In the genomic region with DNA sequence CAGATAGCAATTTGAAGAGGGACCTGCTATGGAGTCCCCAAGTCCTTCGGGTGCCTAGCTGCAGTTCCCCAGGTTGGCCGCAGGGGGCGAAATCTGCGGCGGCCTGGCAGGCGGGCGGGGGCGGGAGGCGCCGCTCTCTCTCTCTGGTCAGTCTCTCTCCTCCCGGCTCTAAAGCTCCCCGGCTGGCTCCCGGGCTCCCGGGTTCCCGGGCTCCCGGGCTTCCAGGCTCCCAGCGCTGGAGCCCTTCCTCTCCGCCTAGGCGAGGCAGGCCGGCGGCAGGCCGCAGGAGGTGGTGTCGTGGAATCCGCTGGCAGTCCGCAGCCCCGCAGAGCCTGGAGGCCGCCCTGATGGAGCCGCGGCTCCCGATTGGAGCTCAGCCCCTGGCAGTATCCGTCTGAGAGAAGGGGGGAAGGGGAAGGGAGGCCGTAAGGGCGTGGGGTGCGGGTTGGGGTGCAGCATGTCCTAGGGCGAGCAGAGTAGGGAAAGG, we compare ENCODE assay signal across 7 mouse cellular contexts. TPM values are rescaled to one million over a fixed set of nuclear protein-coding genes. Genes with fewer than 3 reads are reported as not detected.
DNase-seq lines count a peak whose midpoint lies in the region; ATAC-seq lines count a peak whose summit lies in the region.

Gene Ocrl, plus strand, starts transcription at position 82 of the 487 bp plus-strand sequence.

- no peaks in the 10 kb centered on the region for H3K9me3 ChIP-seq in embryonic facial prominence, embryonic 10.5 days
- H3K9me3 ChIP-seq in intestine, embryonic 16.5 days (ENCODE audit: control insufficient read depth, low read length), result no peaks in the 10 kb centered on the region

- intact Hi-C loops in left cerebral cortex, postnatal 36 days (cut with DNase I), result no loop called here

- peak within 1 kb of the TSS; percentile 75 for H3K4me2 ChIP-seq in intestine, embryonic 16.5 days (ENCODE audit: low read depth, low read length)

- 16% methylated on average over 35 of the region's 35 CpGs for WGBS in embryonic facial prominence, embryonic 10.5 days
- WGBS in intestine, embryonic 16.5 days, result 14% methylated on average over 33 of the region's 35 CpGs

- H3K27me3 ChIP-seq in embryonic facial prominence, embryonic 10.5 days (replicated peaks; ENCODE audit: low read depth, poor library complexity, severe bottlenecking), result no peaks in the 10 kb centered on the region
- H3K27me3 ChIP-seq in intestine, embryonic 16.5 days (replicated peaks; ENCODE audit: control insufficient read depth, insufficient read depth, low read length), result no peaks in the 10 kb centered on the region

- ATAC-seq in intestine, embryonic 16.5 days, result peak; percentile 95

- peak within 1 kb of the TSS; percentile 74 for H3K4me3 ChIP-seq in embryonic facial prominence, embryonic 10.5 days
- peak within 1 kb of the TSS; percentile 70 for H3K4me3 ChIP-seq in intestine, embryonic 16.5 days (ENCODE audit: low read length)

- H3K36me3 ChIP-seq in embryonic facial prominence, embryonic 10.5 days (replicated peaks), result no peaks in the 10 kb centered on the region
- H3K36me3 ChIP-seq in intestine, embryonic 16.5 days (ENCODE audit: control insufficient read depth, insufficient read depth, low read length), result no peaks in the 10 kb centered on the region

- H3K9ac ChIP-seq in intestine, embryonic 16.5 days (ENCODE audit: low read depth, low read length), result peak within 1 kb of the TSS; percentile 84

- H3K4me1 ChIP-seq in embryonic facial prominence, embryonic 10.5 days, result 0 out of 2 replicates have a peak, but pooled peaks cover 5% of the 10 kb centered on the region
- no peaks in the 10 kb centered on the region for H3K4me1 ChIP-seq in intestine, embryonic 16.5 days (ENCODE audit: control insufficient read depth, insufficient read depth, low read length)

- peak; percentile 85 for DNase-seq in adrenal gland, postnatal 14 days
- peak; percentile 81 for DNase-seq in embryonic facial prominence, embryonic 10.5 days (ENCODE audit: low spot score)
- DNase-seq in gonadal fat pad, adult 2 months (ENCODE audit: low read depth), result no peak
- DNase-seq in left cerebral cortex, postnatal 36 days (ENCODE audit: low spot score in 2 of 2), result peak; percentile 62 to 75
- DNase-seq in mesoderm, embryonic 11.5 days (ENCODE audit: low read depth, low spot score), result peak; percentile 70
- DNase-seq in right cerebral cortex, postnatal 25 days, result peak; percentile 74

- H3K27ac ChIP-seq in embryonic facial prominence, embryonic 10.5 days (replicated peaks), result peak within 1 kb of the TSS; percentile 94
- peak within 1 kb of the TSS; percentile 78 for H3K27ac ChIP-seq in intestine, embryonic 16.5 days (ENCODE audit: low read length)

RNA-seq across cellular contexts. Expression of gene Ocrl, which starts in this region (rescaled TPM):
- total RNA-seq in adrenal gland, postnatal 14 days (2021), result 42.8 and 44.6 TPM in 2 replicates
- polyA plus RNA-seq in embryonic facial prominence, embryonic 10.5 days (2016; fragmentation: Nextera tagmentation; extraction: Ambion mirVana), result 17.1 and 17.5 TPM in 2 replicates
- 36.6 and 46.1 TPM in 2 replicates for polyA plus RNA-seq in gonadal fat pad, adult 2 months (2012; rRNA removed)
- 13.2 and 13.8 TPM in 2 replicates for polyA plus RNA-seq in intestine, embryonic 16.5 days (2015; fragmentation: Nextera tagmentation; extraction: Ambion mirVana)
- total RNA-seq in left cerebral cortex, postnatal 36 days (2021), result 10 to 100 TPM; 46.3 to 59.6 TPM
